Mouse (Mus musculus) limb, embryonic 10.5 days (tissue): ENCODE measurements around the gene Gba2. TPM values are rescaled to one million over a fixed set of nuclear protein-coding genes. Genes with fewer than 3 reads are reported as not detected.

Source experiments
- DNase-seq: peaks from one replicate; pipeline ENCODE4 v3.0.0-alpha.2; 2017; ENCODE audit warnings: low spot score
- H3K27ac ChIP-seq: fragments of 300-500 bp; sonication (generic); 2 replicates; pipeline ENCODE4 v1.5.1; 2016; ENCODE audit warnings: mild to moderate bottlenecking
- H3K27me3 ChIP-seq: fragments of 300-500 bp; sonication (generic); 2 replicates; pipeline ENCODE4 v1.6.1; 2016; ENCODE audit warnings: low read depth, mild to moderate bottlenecking; ENCODE audit not compliant: poor library complexity, severe bottlenecking
- H3K36me3 ChIP-seq: fragments of 300-500 bp; sonication (generic); 2 replicates; pipeline ENCODE4 v1.6.1; 2016; ENCODE audit warnings: mild to moderate bottlenecking, moderate library complexity
- H3K4me1 ChIP-seq: fragments of 300-500 bp; sonication (generic); 2 replicates; pipeline ENCODE4 v1.6.1; 2016
- H3K4me3 ChIP-seq: fragments of 300-500 bp; sonication (generic); 2 replicates; pipeline ENCODE4 v1.5.1; 2016; ENCODE audit warnings: mild to moderate bottlenecking, moderate library complexity
- H3K9me3 ChIP-seq: fragments of 300-500 bp; sonication (generic); replicated peaks from 2 replicates; pipeline ENCODE4 v1.6.1; 2016; ENCODE audit warnings: mild to moderate bottlenecking
- WGBS: fragments of 180-500 bp; shearing (Covaris S2); methylation state at CpG from one replicate; pipeline ENCODE4 v1.1.7; 2016; 5-methylcytosine and 5-hydroxymethylcytosine counted together
- polyA plus RNA-seq: library from polyadenylated mRNA; unstranded; fragments of >200 nt; fragmentation: Nextera tagmentation; extraction: Ambion mirVana; gene quantifications from 2 replicates; pipeline ENCODE4 v1.2.1, GENCODE M21; 2016

Gba2 gene
- polyA plus RNA-seq, 1 experiment from 2014 or later, result 29.2 TPM

DNA sequence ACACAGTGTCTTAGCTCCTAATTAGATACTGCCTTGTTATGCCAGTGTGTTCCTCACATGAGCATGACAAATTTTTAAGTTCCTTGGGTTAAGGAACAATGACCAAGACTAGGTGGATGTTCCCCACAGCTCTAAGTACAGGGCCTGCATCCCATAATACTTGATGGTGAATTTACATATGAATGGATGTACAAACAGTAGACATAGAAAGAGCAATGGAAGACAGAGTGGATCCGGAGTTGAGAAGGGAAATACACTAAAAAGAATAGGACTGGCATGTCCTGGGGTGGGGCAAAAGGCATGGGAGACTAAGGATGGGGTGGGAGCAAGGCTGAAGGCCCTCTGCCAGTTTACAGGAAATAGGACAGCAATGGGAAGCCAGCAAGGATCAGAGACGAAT lies 3.3 kb downstream of the Gba2 start:
- no peak for DNase-seq
- no peaks in the 10 kb centered on the region for H3K9me3 ChIP-seq
- H3K4me1 ChIP-seq, result peaks cover 39% of the 10 kb centered on the region
- no peak overlapping the region for H3K4me3 ChIP-seq
- H3K27ac ChIP-seq, result no peak overlapping the region
- H3K27me3 ChIP-seq, result no peaks in the 10 kb centered on the region
- WGBS, result 87% methylated on average over 2 of the region's 2 CpGs
- peaks cover 59% of the 10 kb centered on the region for H3K36me3 ChIP-seq

DNA sequence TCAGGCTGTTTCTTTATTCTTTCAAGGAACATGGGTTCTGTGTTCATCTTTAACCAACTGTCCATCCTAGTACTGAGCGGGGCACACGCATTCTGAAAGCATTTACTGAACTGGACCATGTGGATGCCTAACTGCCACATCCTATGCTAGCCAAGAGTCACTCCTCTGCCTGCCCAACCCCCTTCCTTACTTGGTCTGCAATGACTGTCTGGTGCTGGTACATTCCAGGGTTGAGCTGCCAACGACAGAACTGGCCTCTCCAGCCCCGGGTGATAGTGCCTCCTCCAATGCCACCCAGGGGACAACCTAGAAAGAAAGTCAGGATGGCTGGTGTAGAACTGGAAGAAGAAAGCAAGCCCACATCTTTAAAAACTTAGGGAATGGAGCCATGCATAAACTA lies 5.1 kb downstream of the Gba2 start:
- Histone ChIP-seq H3K36me3 (peaks cover 73% of the 10 kb centered on the region), H3K4me3 (no peak overlapping the region), H3K4me1 (peaks cover 31% of the 10 kb centered on the region), H3K27me3 (no peaks in the 10 kb centered on the region), H3K27ac (no peak overlapping the region), H3K9me3 (no peaks in the 10 kb centered on the region)
- DNase-seq, result no peak
- WGBS, result 91% methylated on average over 4 of the region's 4 CpGs

DNA sequence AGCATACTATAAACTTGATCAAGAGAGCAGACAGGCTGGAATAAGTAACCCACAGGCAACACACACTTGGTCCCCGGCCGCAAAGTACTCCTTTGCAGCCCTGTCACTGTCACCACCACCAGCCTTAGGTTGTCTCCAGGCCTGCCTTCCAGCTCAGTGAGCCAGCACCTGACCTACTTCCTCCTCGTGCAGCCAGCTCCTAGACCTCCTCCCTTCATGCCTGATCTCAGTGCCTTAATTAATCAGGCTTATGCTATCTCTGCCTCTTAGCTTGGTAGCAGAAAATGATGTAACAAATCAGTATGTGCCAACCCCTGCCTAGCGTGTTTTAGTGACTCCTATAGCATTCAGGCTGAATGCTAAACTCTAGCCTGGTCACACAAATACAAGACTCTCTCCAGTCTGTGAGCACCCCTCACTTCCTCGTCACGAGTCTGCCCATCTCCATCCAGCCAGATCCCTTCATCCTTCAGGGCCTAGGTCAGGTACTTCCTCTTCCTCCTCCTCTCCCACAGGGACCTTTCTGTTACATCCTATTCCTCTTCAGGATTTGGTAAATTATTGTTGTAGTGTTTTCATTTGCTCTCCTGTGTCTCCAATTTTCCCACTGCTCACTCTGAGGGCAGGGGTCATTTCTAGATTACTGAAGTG lies 7.2 kb downstream of the Gba2 start:
- Histone ChIP-seq H3K27me3 (no peaks in the 10 kb centered on the region), H3K4me3 (no peak overlapping the region), H3K9me3 (no peaks in the 10 kb centered on the region), H3K27ac (no peak overlapping the region), H3K36me3 (peaks cover 89% of the 10 kb centered on the region), H3K4me1 (peaks cover 11% of the 10 kb centered on the region)
- WGBS, result 89% methylated on average over 6 of the region's 6 CpGs
- no peak for DNase-seq

DNA sequence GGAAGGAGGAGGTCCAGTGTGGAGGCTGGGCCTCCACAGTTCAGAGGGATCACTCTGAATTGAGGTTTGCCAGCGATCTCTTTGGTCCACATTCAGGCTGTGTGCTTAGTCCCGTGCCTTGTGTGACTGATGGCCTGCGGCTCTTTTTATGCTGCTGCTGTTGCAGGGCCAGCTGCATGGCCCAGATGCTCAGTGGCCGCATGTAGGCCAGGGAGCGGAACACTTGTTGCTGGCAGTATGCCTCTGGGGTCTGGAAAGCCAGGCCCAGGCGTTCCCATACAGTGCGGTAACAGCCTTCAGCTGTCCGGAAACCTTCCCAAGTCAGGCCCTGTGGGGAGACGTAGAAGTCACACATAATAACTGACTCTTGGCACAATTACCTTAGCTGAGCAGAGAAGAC lies 11.5 kb downstream of the Gba2 start:
- WGBS, result 94% methylated on average over 9 of the region's 9 CpGs
- Histone ChIP-seq H3K36me3 (peaks cover 81% of the 10 kb centered on the region), H3K4me3 (no peak overlapping the region), H3K4me1 (peaks cover 8% of the 10 kb centered on the region), H3K27ac (no peak overlapping the region), H3K9me3 (no peaks in the 10 kb centered on the region), H3K27me3 (no peaks in the 10 kb centered on the region)
- DNase-seq, result no peak

DNA sequence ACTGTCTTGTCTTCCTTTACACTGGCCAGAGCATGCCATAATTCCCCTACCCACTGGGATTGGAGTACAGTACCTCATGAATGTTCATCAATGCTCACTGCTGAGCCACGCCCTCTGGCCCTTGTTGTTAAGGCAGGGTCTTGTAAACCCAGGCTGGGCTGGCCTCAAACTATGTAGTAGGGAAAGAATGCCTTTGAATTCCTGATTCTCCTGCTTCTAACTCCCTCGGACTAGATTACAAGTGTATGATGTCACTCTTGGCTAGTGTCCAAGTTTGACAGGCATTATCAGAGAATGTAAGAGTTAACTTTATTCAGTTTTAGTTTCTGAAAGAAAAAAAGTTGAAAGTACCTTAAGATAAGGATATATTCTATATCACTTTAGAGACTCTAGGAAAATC lies 14.4 kb downstream of the Gba2 start:
- no peaks in the 10 kb centered on the region for H3K27me3 ChIP-seq
- no peak overlapping the region for H3K27ac ChIP-seq
- no peak overlapping the region for H3K4me3 ChIP-seq
- no peak for DNase-seq
- no peaks in the 10 kb centered on the region for H3K9me3 ChIP-seq
- H3K36me3 ChIP-seq, result peaks cover 54% of the 10 kb centered on the region
- H3K4me1 ChIP-seq, result peaks cover 30% of the 10 kb centered on the region
- WGBS, result 88% methylated on average over 2 of the region's 2 CpGs

DNA sequence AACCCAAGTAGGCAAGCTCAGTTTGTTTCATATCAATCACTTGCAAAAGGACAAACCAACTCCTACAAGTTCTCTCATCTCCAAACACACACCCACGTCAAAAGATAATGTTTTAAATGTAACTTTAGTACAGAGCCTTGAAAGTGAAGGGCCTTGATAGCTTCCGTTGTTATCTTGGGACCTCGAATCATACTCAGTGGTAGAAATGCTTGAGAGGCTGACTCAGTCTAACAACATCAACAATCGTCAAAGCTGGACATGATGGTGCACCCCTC lies 15.1 kb downstream of the Gba2 start:
- no peaks in the 10 kb centered on the region for H3K9me3 ChIP-seq
- WGBS, result 87% methylated on average over 4 of the region's 4 CpGs
- peak overlapping the region; percentile 70 for H3K4me3 ChIP-seq

DNA sequence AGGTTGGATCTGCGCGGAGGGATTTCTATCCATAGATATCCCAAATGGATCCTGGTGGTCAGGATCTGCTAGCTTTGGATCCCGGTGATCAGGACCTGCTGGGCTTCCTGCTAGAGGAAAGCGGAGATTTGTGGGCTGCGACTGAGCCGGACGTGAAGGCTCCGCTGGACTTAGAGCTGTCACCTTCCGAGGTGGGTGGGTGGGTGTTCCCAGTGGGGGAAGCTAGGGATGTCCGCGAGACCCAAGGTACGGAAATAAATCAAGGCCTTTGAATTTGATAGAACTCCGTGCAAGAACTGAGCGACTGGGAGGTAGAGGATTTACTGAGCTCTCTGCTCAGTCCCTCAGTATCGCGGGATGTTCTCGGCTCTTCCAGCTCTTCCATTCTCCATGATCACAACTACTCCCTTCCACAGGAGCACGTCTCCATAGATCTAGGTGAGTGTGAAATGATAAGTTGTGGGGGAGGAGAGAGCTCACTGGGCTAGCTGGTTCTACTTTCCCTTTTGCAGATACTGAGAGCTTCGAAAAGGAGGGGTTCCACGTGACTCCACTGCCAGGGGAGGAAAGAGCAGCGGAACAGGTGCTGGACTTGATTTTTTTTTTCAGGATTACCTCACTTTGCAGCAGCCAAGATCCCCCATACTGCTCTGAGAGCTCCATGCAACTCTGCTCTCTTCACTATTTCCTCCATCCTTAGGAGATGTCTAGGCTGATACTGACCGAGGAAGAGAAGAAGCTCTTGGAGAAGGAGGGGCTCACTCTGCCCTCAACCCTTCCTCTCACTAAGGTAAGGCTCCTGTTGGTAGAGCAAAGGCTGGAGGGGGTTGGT lies 15.7 kb downstream of the Gba2 start:
- Histone ChIP-seq H3K9me3 (no peaks in the 10 kb centered on the region), H3K4me1 (peaks cover 43% of the 10 kb centered on the region), H3K27ac (peak overlapping the region; percentile 93), H3K36me3 (peaks cover 44% of the 10 kb centered on the region), H3K27me3 (no peaks in the 10 kb centered on the region), H3K4me3 (peak overlapping the region; percentile 70)
- DNase-seq, result no peak
- 7% methylated on average over 22 of the region's 22 CpGs for WGBS

More for the DNA sequence above, 15.1 kb downstream of the Gba2 start:
- H3K27ac ChIP-seq, result no peak overlapping the region
- H3K27me3 ChIP-seq, result no peaks in the 10 kb centered on the region
- no peak for DNase-seq
- peaks cover 47% of the 10 kb centered on the region for H3K36me3 ChIP-seq
- H3K4me1 ChIP-seq, result peaks cover 37% of the 10 kb centered on the region

DNA sequence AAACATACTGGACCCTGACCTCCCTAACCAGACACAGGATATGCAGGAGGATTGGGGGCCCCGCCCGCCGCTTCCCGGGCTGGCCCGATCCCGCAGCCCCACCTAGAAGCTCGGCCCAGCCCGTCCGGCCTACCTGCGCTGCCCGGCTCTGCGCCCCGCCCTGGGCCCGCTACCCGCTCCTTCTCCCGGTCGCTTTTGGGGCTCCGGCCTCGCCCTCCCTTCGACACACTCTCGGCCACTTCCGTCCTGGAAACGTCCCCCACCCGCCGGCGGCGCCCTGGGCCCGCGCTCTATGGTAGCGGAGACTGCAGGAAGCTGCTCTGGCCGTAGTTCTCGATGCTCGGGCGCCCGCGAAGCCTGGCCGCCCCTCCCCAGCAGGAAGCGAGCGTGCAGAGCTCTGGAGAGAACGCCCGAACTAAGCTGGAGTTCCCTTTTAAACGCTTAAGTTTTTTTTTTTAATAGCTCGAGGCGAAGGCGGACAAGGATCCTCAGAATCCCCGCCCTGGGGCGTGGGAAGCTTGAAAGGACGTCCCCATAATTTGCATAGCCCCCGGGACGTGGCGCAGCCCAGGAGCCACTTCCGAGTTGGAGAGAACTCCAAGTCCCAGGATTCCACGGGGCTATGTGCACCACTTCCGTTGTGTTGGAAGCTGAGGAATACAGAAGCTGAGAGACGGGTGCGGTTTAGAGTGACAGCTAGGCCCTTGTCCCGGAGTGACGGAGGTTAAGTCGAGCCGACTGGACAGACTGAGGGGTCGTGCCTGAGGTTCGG lies 16.5 kb downstream of the Gba2 start, which contains the start of the genes Creb3 and Tln1:
Creb3 (plus strand) TSS at position 336 of the 772 bp plus-strand sequence.
Tln1 (minus strand) TSS at position 695 of the 772 bp plus-strand sequence.
- WGBS, result under 1% methylated on average over 62 of the region's 62 CpGs
- H3K4me1 ChIP-seq, result peaks cover 51% of the 10 kb centered on the region

DNA sequence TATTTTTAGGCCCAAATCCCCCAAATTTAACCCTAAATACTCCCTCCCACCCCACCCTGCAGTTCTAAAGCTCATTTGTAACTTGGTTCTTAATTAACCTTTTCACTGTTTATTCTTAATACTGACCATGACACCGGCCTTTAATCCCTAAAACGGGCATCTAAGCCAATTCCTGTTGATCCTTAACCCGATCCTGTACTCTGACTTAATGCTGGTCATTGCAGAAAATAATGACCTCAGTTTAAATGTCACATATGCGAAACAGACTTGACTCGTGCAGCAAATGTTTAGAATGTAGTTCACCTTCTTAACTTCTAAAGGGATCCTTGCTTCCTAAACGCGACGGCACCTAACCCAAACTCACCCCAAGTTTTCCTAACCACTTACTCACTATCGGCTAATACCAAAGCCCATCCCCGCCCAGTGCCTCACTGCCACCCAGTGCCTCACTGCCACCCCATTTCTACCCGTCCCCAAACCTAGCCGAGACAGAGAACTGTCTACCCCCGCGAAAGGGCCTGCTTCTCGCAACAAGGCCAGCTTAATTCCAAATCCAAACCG lies 17.2 kb downstream of the Gba2 start:
- Histone ChIP-seq H3K27ac (peak overlapping the region; percentile 93), H3K9me3 (no peaks in the 10 kb centered on the region), H3K4me1 (peaks cover 52% of the 10 kb centered on the region), H3K4me3 (peak overlapping the region; percentile 70), H3K36me3 (peaks cover 44% of the 10 kb centered on the region), H3K27me3 (no peaks in the 10 kb centered on the region)
- 5% methylated on average over 16 of the region's 16 CpGs for WGBS
- DNase-seq, result no peak

More for the DNA sequence above, 16.5 kb downstream of the Gba2 start, which contains the start of the genes Creb3 and Tln1:
- H3K9me3 ChIP-seq, result no peaks in the 10 kb centered on the region
- peak within 1 kb of the TSS; percentile 70 for H3K4me3 ChIP-seq
- H3K27me3 ChIP-seq, result no peaks in the 10 kb centered on the region
- DNase-seq, result peak; percentile 94
- peak within 1 kb of the TSS; percentile 93 for H3K27ac ChIP-seq
- peaks cover 44% of the 10 kb centered on the region for H3K36me3 ChIP-seq

DNA sequence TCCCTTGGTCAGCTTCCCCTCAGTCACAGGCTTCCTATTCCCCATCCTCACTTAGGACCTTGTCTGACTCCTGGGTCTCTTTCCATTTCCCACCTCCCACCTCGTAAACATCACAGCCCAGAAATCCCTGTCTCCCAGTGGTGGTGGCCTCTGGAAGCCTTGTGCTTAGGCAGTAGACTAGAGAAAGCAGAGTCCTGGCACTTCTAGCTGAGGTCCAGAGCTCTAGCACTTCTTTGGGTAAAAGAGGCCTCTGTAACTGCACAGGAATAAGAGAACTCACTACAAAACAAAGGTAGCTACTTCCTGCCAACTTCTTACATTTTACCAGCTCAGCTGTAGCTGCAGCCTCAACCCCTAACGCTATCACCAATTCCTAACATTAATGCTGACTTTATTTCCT lies 17.7 kb downstream of the Gba2 start:
- Histone ChIP-seq H3K36me3 (peaks cover 44% of the 10 kb centered on the region), H3K4me1 (peaks cover 52% of the 10 kb centered on the region), H3K9me3 (no peaks in the 10 kb centered on the region), H3K27me3 (no peaks in the 10 kb centered on the region), H3K27ac (peak overlapping the region; percentile 93), H3K4me3 (peak overlapping the region; percentile 70)
- 23% methylated on average over 2 of the region's 2 CpGs for WGBS
- no peak for DNase-seq

DNA sequence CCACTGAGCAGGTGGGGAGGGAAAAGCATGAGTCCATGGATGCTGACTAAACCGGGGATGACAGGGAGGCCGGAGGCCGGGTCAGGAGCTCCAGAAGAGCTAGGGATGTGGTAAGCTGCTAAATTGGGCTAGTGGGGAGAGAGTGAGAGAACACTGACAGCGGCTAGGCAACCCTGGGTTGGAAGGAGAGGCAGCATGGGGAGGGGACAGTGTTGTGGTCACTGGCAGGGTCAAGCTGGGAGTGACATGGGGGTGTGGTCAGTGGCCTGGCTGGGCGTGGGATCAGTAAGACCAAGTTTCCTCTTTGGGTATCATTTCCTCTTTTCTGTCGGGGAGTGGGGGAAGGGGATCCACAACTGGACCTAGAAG lies 18.4 kb downstream of the Gba2 start:
- peaks cover 44% of the 10 kb centered on the region for H3K36me3 ChIP-seq
- DNase-seq, result no peak
- H3K4me1 ChIP-seq, result peaks cover 52% of the 10 kb centered on the region
- H3K27me3 ChIP-seq, result no peaks in the 10 kb centered on the region
- H3K27ac ChIP-seq, result 0 out of 2 replicates have a peak overlapping the region, but pooled peaks have one; percentile 93
- no peaks in the 10 kb centered on the region for H3K9me3 ChIP-seq
- 38% methylated on average over 6 of the region's 6 CpGs for WGBS
- H3K4me3 ChIP-seq, result peak overlapping the region; percentile 70

DNA sequence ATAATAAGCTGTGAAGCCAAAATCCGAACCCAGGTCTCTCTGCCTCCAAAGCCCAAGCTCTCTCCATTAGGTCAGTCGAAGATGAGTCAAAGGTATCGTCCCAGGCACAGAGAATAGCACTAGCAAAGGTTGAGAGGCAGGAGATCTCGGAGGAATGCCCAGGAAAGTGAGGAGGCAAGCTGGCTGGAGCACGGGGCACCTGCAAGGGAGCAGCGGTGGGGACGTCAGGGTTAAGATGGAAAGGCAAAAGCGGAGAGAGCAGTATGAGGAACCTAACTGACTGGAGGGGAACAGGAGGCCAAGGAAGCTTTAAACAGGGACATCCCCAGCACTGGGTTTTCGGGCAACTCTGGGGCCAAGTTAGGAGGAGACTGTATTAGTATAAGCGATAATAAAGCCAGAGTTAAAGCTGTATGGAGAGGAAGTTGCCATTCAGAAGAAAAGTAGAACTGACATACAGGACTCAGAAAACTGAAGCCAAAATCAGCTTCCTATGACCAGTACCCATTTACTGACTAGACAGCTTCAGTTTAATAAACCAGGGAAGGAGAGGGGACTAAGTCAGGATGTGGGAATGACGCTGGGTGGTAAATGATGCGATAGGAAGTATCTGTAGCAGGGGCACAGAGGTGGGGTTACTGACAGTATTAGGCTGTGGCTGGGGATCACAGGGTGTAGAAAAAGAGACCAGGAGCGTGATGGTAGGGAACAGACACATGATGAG lies 19.0 kb downstream of the Gba2 start:
- H3K9me3 ChIP-seq, result no peaks in the 10 kb centered on the region
- peaks cover 52% of the 10 kb centered on the region for H3K4me1 ChIP-seq
- no peaks in the 10 kb centered on the region for H3K27me3 ChIP-seq
- no peak for DNase-seq
- peaks cover 44% of the 10 kb centered on the region for H3K36me3 ChIP-seq
- H3K4me3 ChIP-seq, result peak overlapping the region; percentile 70
- WGBS, result 77% methylated on average over 13 of the region's 13 CpGs
- peak overlapping the region; percentile 73; the same call in 1 of the 2 replicates for H3K27ac ChIP-seq
